Mouse (Mus musculus) forebrain, embryonic 14.5 days (tissue): ENCODE measurements around the gene Lrrc8e. TPM values are rescaled to one million over a fixed set of nuclear protein-coding genes. Genes with fewer than 3 reads are reported as not detected.

Source experiments
- ATAC-seq: fragments of 200-750 bp; cut with Nextera tagmentation; 2 replicates; pipeline ENCODE4 v1.8.0; 2017; ENCODE audit warnings: mild to moderate bottlenecking, moderate library complexity
- DNase-seq: peaks from one replicate; pipeline ENCODE4 v3.0.0-alpha.2; 2015; ENCODE audit warnings: low spot score
- H3K27ac ChIP-seq: fragments of 300-500 bp; sonication (generic); 2 replicates; pipeline ENCODE4 v1.5.1; 2014; ENCODE audit warnings: low read depth, mild to moderate bottlenecking, control low read depth, low read length, moderate library complexity
- H3K27me3 ChIP-seq: fragments of 300-500 bp; sonication (generic); replicated peaks from 2 replicates; pipeline ENCODE4 v1.6.1; 2014; ENCODE audit warnings: low read length, control low read depth, mixed read lengths; ENCODE audit not compliant: control insufficient read depth, insufficient read depth
- H3K36me3 ChIP-seq: fragments of 300-500 bp; sonication (generic); 2 replicates; pipeline ENCODE4 v1.6.1; 2014; ENCODE audit warnings: low read length, control low read depth; ENCODE audit not compliant: control insufficient read depth, insufficient read depth
- H3K4me1 ChIP-seq: fragments of 300-500 bp; sonication (generic); 2 replicates; pipeline ENCODE4 v1.6.1; 2014; ENCODE audit warnings: antibody characterized with exemption, low read length, control low read depth; ENCODE audit not compliant: control insufficient read depth, insufficient read depth
- H3K4me2 ChIP-seq: fragments of 300-500 bp; sonication (generic); 2 replicates; pipeline ENCODE4 v1.6.1; 2014; ENCODE audit warnings: mild to moderate bottlenecking, control low read depth, low read length
- H3K4me3 ChIP-seq: fragments of 300-500 bp; sonication (generic); 2 replicates; pipeline ENCODE4 v1.5.1; 2014; ENCODE audit warnings: low read depth, low read length, control low read depth
- H3K9ac ChIP-seq: fragments of 300-500 bp; sonication (generic); 2 replicates; pipeline ENCODE4 v1.6.1; 2014; ENCODE audit warnings: mild to moderate bottlenecking, low read length, control low read depth, moderate library complexity
- H3K9me3 ChIP-seq: fragments of 300-500 bp; sonication (generic); replicated peaks from 2 replicates; pipeline ENCODE4 v1.6.1; 2016; ENCODE audit warnings: low read length, control low read depth, mixed read lengths; ENCODE audit not compliant: control insufficient read depth
- WGBS: fragments of 180-500 bp; shearing (Covaris S2); extraction: QIAGEN DNeasy Blood & Tissue Kit; methylation state at CpG from one replicate; pipeline ENCODE4 v1.1.7; 2014; 5-methylcytosine and 5-hydroxymethylcytosine counted together
- polyA plus RNA-seq: library from polyadenylated mRNA; unstranded; fragments of >200 nt; fragmentation: Nextera tagmentation; extraction: Ambion mirVana; gene quantifications from 2 replicates; pipeline ENCODE4 v1.2.1, GENCODE M21; 2014

The Lrrc8e gene
- polyA plus RNA-seq, 1 experiment from 2014 or later, result not detected

DNA sequence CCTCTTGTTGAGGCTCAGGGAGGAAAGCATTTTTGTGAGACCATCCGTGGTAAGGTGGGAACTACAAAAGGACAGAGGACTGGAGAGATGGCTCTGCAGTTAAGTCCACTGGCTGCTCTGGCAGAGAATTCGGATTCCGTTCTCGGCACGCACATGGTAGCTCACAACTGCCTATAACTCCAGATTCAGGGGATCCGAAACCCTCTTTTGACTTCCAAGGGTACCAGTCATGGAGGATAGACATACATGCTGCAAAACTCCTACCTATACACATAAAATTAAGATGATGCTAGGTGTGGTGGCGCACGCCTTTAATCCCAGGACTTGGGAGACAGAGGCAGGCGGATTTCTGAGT, 49.5 kb downstream of the Lrrc8e start:
- ATAC-seq, result no peak
- H3K4me3 ChIP-seq, result peak overlapping the region; percentile 73
- 26% methylated on average over 9 of the region's 9 CpGs for WGBS

More for the DNA sequence above, 49.5 kb downstream of the Lrrc8e start:
- Histone ChIP-seq H3K36me3 (peaks cover 18% of the 10 kb centered on the region; the same call in 1 of the 2 replicates), H3K4me2 (peak overlapping the region; percentile 80), H3K27ac (peak overlapping the region; percentile 56; the same call in 1 of the 2 replicates), H3K9ac (peak overlapping the region; percentile 79), H3K4me1 (peaks cover 6% of the 10 kb centered on the region), H3K27me3 (no peaks in the 10 kb centered on the region), H3K9me3 (no peaks in the 10 kb centered on the region)
- DNase-seq, result no peak

Other genes starting within 250 kb of the Lrrc8e start
- gene Cd209f, start 121.0 kb upstream of the Lrrc8e start, polyA plus RNA-seq, result 0.25 and 0.51 TPM in 2 replicates
- not detected in 2 replicates for gene Cd209g, start 92.7 kb upstream of the Lrrc8e start, polyA plus RNA-seq
- 45.9 and 70.0 TPM in 2 replicates for gene Evi5l, start 60.3 kb upstream of the Lrrc8e start, polyA plus RNA-seq
- gene Prr36, start 9.4 kb upstream of the Lrrc8e start, polyA plus RNA-seq, result 25.3 and 38.7 TPM in 2 replicates
- gene Map2k7, start 11.9 kb downstream of the Lrrc8e start, polyA plus RNA-seq, result 20.3 and 22.7 TPM in 2 replicates
- gene Gm49320, start 12.0 kb downstream of the Lrrc8e start, polyA plus RNA-seq, result 0.51 TPM in 1 of 2 replicates, not detected in the other
- gene Tgfbr3l, start 21.4 kb downstream of the Lrrc8e start, polyA plus RNA-seq, result 2.1 and 2.8 TPM in 2 replicates
- gene Snapc2, start 26.3 kb downstream of the Lrrc8e start, polyA plus RNA-seq, result 59.9 and 81.8 TPM in 2 replicates
- gene Ctxn1, start 32.4 kb downstream of the Lrrc8e start, polyA plus RNA-seq, result 236 and 302 TPM in 2 replicates
- 49.9 and 51.3 TPM in 2 replicates for gene Timm44, start 49.1 kb downstream of the Lrrc8e start, polyA plus RNA-seq
- gene Ccl25, start 98.4 kb downstream of the Lrrc8e start, polyA plus RNA-seq, result 12.2 and 16.3 TPM in 2 replicates
- gene Elavl1, start 98.6 kb downstream of the Lrrc8e start, polyA plus RNA-seq, result 134 and 153 TPM in 2 replicates